Mouse (Mus musculus) limb, embryonic 15.5 days (tissue): ENCODE measurements at regions not wholly inside any gene's neighbourhood (a gene's known extent, or its start where the extent isn't known, plus 50 kb on each side); places are given as distances from the start of the nearest gene placed in this dataset.
"Not testable (repeated sequence)": the region's sequence is repeated elsewhere in the genome, so short reads cannot be mapped to it uniquely, and the experiment has no call there.

ENCODE experiments used
- ATAC-seq: fragments of 200-750 bp; cut with Nextera tagmentation; 2 replicates; pipeline ENCODE4 v1.8.0; 2017; ENCODE audit warnings: low read depth, moderate TSS enrichment; ENCODE audit not compliant: insufficient number of reproducible peaks, low FRiP score, low TSS enrichment
- H3K27ac ChIP-seq: fragments of 300-500 bp; sonication (generic); 2 replicates; pipeline ENCODE4 v1.5.1; 2015; ENCODE audit warnings: moderate library complexity, mild to moderate bottlenecking, inconsistent platforms
- H3K27me3 ChIP-seq: fragments of 300-500 bp; sonication (generic); 2 replicates; pipeline ENCODE4 v1.6.1; 2015; ENCODE audit warnings: inconsistent platforms
- H3K36me3 ChIP-seq: fragments of 300-500 bp; sonication (generic); 2 replicates; pipeline ENCODE4 v1.6.1; 2015; ENCODE audit warnings: inconsistent platforms
- H3K4me1 ChIP-seq: fragments of 300-500 bp; sonication (generic); 2 replicates; pipeline ENCODE4 v1.6.1; 2015; ENCODE audit warnings: inconsistent platforms
- H3K4me2 ChIP-seq: fragments of 300-500 bp; sonication (generic); 2 replicates; pipeline ENCODE4 v1.6.1; 2015; ENCODE audit warnings: mild to moderate bottlenecking, inconsistent platforms
- H3K4me3 ChIP-seq: fragments of 300-500 bp; sonication (generic); 2 replicates; pipeline ENCODE4 v1.5.1; 2015; ENCODE audit warnings: mild to moderate bottlenecking, inconsistent platforms
- H3K9ac ChIP-seq: fragments of 300-500 bp; sonication (generic); 2 replicates; pipeline ENCODE4 v1.6.1; 2015; ENCODE audit warnings: inconsistent platforms
- H3K9me3 ChIP-seq: fragments of 300-500 bp; sonication (generic); 2 replicates; pipeline ENCODE4 v1.6.1; 2016; ENCODE audit warnings: inconsistent platforms
- WGBS: fragments of 180-500 bp; shearing (Covaris S2); methylation state at CpG from one replicate; pipeline ENCODE4 v1.1.7; 2015; 5-methylcytosine and 5-hydroxymethylcytosine counted together

DNA sequence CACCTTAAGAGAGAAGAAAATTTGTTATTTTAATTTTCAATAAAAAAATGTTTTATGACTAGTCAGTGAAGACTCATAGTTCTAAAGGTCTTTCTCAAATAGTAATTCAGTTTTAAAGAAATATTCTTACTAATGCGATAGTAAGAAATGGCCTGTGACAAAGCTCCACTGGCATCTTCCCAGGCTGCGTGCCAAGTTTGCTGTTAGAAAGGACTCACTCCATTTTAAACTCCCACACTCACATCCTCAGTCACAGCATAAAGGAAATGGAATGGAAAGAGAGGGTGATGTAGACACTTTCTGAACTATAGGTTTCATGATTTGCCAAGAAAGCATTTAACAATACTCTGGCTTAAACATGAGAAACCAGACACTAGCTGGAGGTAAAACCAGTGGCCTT lies 436.6 kb downstream of the Mei4 start:
- no peak for ATAC-seq
- no peak overlapping the region for H3K27ac ChIP-seq
- no peaks in the 10 kb centered on the region for H3K36me3 ChIP-seq
- H3K9me3 ChIP-seq = no peaks in the 10 kb centered on the region
- no peak overlapping the region for H3K4me2 ChIP-seq
- no peaks in the 10 kb centered on the region for H3K4me1 ChIP-seq
- H3K4me3 ChIP-seq = no peak overlapping the region
- no peak overlapping the region for H3K9ac ChIP-seq
- 90% methylated on average over 2 of the region's 2 CpGs for WGBS
- H3K27me3 ChIP-seq = no peaks in the 10 kb centered on the region

DNA sequence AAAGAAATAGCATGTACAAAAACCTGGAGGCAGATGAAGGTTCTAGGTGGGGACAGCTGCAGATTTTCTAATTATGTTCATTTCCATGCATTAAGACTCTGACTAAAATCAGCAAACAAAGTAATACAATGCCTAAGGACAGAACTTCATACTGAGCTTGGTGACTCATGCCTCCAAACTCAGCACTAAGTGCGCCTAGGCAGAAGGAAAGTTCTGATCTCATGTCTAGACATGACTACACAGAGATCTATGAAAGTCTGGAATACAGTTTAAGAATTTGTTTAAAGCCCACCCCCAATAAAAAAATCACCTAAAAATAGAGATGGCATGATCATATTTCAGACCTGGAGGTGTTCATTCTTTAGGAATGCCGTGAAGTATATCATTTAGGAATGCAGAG lies 442.8 kb downstream of the Mei4 start:
- no peak for ATAC-seq
- H3K27ac ChIP-seq = peak overlapping the region; percentile 50; the same call in 1 of the 2 replicates
- WGBS = 39% methylated on average over 2 of the region's 2 CpGs

DNA sequence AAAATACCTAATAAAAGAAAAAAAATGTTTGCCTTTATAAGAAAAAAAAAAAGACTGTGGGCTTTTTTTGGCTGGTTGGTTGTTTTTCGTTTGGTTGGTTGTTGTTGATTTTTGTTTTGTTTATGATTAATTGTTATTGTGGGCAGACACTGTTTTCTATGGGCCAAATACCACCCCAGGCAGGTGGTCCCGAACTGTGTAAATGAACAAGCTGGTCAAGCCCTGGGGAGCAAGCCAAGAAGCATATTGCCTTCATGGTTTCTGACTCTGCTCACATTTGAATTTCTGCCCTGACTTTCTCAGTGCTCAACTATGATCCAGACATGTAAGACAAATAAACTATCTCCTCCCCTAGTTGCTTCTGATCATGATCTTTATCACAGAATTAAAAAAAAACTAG lies 449.0 kb downstream of the Mei4 start:
- no peak overlapping the region for H3K9ac ChIP-seq
- H3K9me3 ChIP-seq = no peaks in the 10 kb centered on the region
- H3K27ac ChIP-seq = no peak overlapping the region
- H3K4me2 ChIP-seq = no peak overlapping the region
- no peaks in the 10 kb centered on the region for H3K27me3 ChIP-seq
- no peak overlapping the region for H3K4me3 ChIP-seq
- no peak for ATAC-seq
- H3K36me3 ChIP-seq = no peaks in the 10 kb centered on the region
- H3K4me1 ChIP-seq = no peaks in the 10 kb centered on the region
- WGBS = 80% methylated on average over 2 of the region's 2 CpGs

More for the DNA sequence above, 442.8 kb downstream of the Mei4 start:
- Histone ChIP-seq H3K36me3 (no peaks in the 10 kb centered on the region), H3K4me3 (no peak overlapping the region), H3K27me3 (no peaks in the 10 kb centered on the region), H3K4me1 (no peaks in the 10 kb centered on the region), H3K4me2 (no peak overlapping the region), H3K9ac (no peak overlapping the region), H3K9me3 (no peaks in the 10 kb centered on the region)

DNA sequence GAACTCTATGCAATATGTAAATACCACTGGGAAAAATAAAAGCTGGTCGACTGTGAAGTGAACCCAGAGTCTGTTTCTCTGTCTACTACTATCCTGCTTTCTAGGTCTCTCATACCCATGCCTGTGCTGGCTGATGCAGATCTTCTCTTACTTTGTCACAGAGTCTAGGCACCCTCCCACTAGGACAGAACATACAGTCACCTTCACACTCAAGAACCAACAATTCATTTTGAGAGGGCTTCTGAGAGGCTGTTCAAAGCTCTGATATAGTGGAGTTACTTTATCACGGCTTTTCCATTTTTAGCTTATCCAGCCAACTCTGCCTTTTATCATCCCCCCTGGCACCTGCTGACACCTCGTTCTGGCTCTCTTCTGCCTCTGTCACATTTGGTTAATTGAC lies 477.0 kb downstream of the Mei4 start:
- no peak overlapping the region for H3K4me3 ChIP-seq
- H3K9me3 ChIP-seq = no peaks in the 10 kb centered on the region
- H3K27ac ChIP-seq = no peak overlapping the region
- H3K4me1 ChIP-seq = no peaks in the 10 kb centered on the region
- no peaks in the 10 kb centered on the region for H3K36me3 ChIP-seq
- no peak overlapping the region for H3K4me2 ChIP-seq
- ATAC-seq = no peak
- WGBS = 74% methylated on average over 3 of the region's 3 CpGs
- H3K9ac ChIP-seq = no peak overlapping the region
- H3K27me3 ChIP-seq = no peaks in the 10 kb centered on the region

DNA sequence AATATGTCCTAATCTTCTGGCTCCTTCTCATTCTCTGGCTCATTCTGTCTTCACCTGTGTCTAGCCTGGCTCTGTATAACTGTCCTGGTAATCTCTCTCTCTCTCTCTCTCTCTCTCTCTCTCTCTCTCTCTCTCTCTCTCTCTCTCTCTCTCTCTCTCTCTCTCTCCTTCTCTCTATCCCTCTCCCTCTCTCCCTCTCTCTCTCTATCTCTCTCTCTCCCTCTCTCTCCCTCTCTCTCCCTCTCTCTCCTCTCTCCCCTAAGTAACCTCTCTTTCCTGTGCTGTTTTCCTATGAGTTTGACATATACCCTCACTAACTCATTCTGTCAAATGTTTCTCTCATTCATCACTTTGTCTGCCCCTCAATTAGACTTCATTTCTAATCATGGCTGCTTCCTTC lies 478.6 kb upstream of the Irak1bp1 start:
- ATAC-seq, H3K9ac ChIP-seq, H3K4me3 ChIP-seq, H3K27ac ChIP-seq, H3K4me1 ChIP-seq, H3K9me3 ChIP-seq, H3K36me3 ChIP-seq, H3K4me2 ChIP-seq, H3K27me3 ChIP-seq: not testable (repeated sequence)

DNA sequence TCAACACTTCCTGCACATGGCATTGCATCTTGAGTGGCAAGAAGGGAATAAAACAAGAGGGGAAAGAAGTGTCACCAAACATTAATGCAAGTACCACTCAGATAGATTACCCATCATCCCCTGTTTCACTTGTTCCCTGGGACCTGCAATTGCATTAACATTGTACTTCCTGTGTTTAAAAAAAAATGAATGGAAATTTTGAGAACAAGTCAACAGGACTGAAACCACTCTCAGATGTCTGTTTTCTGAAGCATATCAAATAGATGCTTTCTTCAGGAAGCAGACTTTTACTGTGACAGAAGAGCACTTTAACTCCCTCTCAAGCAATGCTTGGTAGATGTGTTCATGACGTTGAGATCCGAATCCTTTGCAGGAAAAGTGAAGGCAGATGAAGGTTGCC lies 469.8 kb upstream of the Irak1bp1 start:
- Histone ChIP-seq H3K27ac (no peak overlapping the region), H3K4me3 (no peak overlapping the region), H3K36me3 (no peaks in the 10 kb centered on the region), H3K27me3 (no peaks in the 10 kb centered on the region), H3K9me3 (no peaks in the 10 kb centered on the region), H3K4me2 (no peak overlapping the region), H3K4me1 (no peaks in the 10 kb centered on the region), H3K9ac (no peak overlapping the region)
- no peak for ATAC-seq
- 82% methylated on average over 2 of the region's 2 CpGs for WGBS

DNA sequence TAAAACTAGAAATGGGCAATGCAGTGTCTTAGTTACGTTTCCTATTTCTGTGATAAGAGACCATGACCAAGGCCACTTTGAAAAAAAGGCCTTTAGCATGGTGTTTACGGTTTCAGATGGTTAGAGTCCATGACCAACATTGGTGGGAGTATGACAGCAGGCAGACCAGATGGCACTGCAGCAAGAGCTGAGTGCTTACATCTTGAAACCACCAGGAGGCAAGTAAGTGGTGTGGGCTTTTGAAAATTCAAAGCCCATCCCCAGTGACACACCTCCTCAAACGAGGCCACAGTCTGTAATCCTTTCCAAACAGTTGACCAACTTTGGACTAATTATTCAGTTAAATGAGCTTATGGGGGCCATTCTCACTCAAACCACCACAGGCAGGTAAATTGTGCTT lies 427.0 kb upstream of the Irak1bp1 start:
- Histone ChIP-seq H3K4me3 (no peak overlapping the region), H3K9me3 (no peaks in the 10 kb centered on the region), H3K4me1 (no peaks in the 10 kb centered on the region), H3K36me3 (no peaks in the 10 kb centered on the region), H3K4me2 (no peak overlapping the region), H3K27ac (no peak overlapping the region), H3K27me3 (no peaks in the 10 kb centered on the region), H3K9ac (no peak overlapping the region)
- 55% methylated on average over 3 of the region's 3 CpGs for WGBS
- ATAC-seq = no peak

DNA sequence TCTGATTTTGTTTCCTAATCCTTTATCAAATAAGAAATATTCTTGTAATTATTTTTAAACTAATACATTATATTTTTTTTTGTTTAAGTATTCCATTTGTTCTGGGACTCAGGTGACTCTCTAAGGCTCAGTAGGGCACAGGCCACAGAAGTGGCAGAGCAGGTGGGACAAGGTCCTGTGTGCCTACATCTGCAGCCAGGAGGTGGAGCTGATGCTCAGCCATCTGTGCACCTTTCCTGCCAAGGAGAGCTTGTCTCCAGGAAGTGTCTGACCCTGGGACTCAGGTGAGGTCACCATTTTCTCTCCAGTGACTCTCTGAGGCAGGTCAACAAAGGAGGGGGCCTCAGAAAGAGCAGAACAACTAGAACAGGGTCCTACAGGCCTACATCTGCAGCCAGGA lies 425.3 kb upstream of the Irak1bp1 start:
- no peak for ATAC-seq
- H3K9me3 ChIP-seq = no peaks in the 10 kb centered on the region
- no peaks in the 10 kb centered on the region for H3K36me3 ChIP-seq
- no peaks in the 10 kb centered on the region for H3K4me1 ChIP-seq
- H3K9ac ChIP-seq = no peak overlapping the region
- H3K27ac ChIP-seq = no peak overlapping the region
- H3K4me2 ChIP-seq = no peak overlapping the region
- no peak overlapping the region for H3K4me3 ChIP-seq
- H3K27me3 ChIP-seq = no peaks in the 10 kb centered on the region

DNA sequence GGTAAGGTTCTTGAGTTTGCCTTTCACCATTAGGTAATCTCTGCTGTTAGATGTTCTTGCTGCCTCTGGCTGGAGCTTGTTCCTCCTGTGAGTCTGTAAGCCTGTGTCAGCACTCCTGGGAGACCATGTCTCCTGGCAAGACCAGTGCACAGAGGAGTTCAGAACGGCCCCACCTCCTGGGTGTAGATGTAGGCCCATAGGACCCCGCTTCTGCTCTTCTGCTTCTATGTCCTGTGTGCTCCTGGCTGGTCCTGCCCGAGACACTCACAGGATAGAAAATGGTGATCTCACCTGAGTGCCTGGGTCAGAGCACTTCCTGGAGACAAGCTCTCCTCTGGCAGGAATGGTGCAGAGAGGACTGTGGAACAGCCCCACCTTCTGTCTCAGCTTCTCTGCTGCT lies 422.2 kb upstream of the Irak1bp1 start:
- Histone ChIP-seq H3K4me1 (no peaks in the 10 kb centered on the region), H3K27me3 (no peaks in the 10 kb centered on the region), H3K9me3 (no peaks in the 10 kb centered on the region), H3K36me3 (no peaks in the 10 kb centered on the region), H3K27ac (no peak overlapping the region), H3K4me3 (no peak overlapping the region), H3K9ac (no peak overlapping the region), H3K4me2 (no peak overlapping the region)
- 73% methylated on average over 3 of the region's 3 CpGs for WGBS
- ATAC-seq = no peak

DNA sequence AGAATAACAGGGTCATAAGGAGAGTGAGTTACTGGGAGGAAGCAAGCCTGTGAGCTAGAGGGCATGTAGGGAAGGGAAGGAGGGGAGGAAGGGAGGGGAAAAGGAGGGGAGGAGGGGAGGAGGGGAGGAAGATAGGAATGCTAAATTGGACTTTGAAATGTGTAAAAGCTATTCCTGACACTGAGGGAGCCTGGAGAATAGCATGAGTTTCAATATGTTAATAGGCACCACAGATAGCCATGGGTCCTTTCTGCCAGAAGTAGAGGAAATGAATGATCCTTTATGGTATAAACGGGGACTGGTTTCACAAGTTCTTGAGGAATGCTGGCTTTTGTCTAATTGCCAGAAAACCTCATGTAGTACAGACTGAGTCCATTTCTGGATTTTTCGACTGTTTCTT lies 420.4 kb upstream of the Irak1bp1 start:
- H3K27ac ChIP-seq = no peak overlapping the region
- H3K36me3 ChIP-seq = no peaks in the 10 kb centered on the region
- WGBS = 36% methylated on average over 2 of the region's 2 CpGs
- no peaks in the 10 kb centered on the region for H3K4me1 ChIP-seq
- no peak overlapping the region for H3K9ac ChIP-seq
- H3K9me3 ChIP-seq = no peaks in the 10 kb centered on the region
- no peaks in the 10 kb centered on the region for H3K27me3 ChIP-seq
- H3K4me2 ChIP-seq = no peak overlapping the region
- no peak for ATAC-seq
- H3K4me3 ChIP-seq = no peak overlapping the region
